Mouse (Mus musculus) small intestine, adult 2 months (tissue): ENCODE measurements around the gene Psmc2. TPM values are rescaled to one million over a fixed set of nuclear protein-coding genes. Genes with fewer than 3 reads are reported as not detected.

Source experiments
- H3K27ac ChIP-seq: fragments of 200-500 bp; 2 replicates; pipeline ENCODE4 v1.5.1; 2012; ENCODE audit warnings: low read depth, low read length, control low read depth, inconsistent platforms; ENCODE audit not compliant: insufficient read depth
- H3K27me3 ChIP-seq: fragments of 200-500 bp; 2 replicates; pipeline ENCODE4 v1.6.1; 2012; ENCODE audit warnings: mild to moderate bottlenecking, moderate library complexity, low read length, inconsistent platforms; ENCODE audit not compliant: control insufficient read depth, insufficient read depth
- H3K36me3 ChIP-seq: fragments of 200-500 bp; 2 replicates; pipeline ENCODE4 v1.6.1; 2012; ENCODE audit warnings: mild to moderate bottlenecking, low read length, control low read depth, inconsistent platforms; ENCODE audit not compliant: control insufficient read depth, insufficient read depth
- H3K4me1 ChIP-seq: fragments of 200-500 bp; 2 replicates; pipeline ENCODE4 v1.6.1; 2012; ENCODE audit warnings: low read length, inconsistent platforms, mixed read lengths; ENCODE audit not compliant: control insufficient read depth, insufficient read depth, insufficient read length
- H3K4me3 ChIP-seq: fragments of 200-500 bp; 2 replicates; pipeline ENCODE4 v1.5.1; 2012; ENCODE audit warnings: low read depth, mild to moderate bottlenecking, control low read depth, inconsistent platforms, low read length, moderate library complexity
- CTCF ChIP-seq: fragments of 200-500 bp; IDR thresholded peaks from 2 replicates; pipeline ENCODE4 v1.5.1; 2012; ENCODE audit warnings: low read depth, mild to moderate bottlenecking, control low read depth, inconsistent platforms, low read length, moderate library complexity, mixed read lengths; ENCODE audit not compliant: insufficient replicate concordance, insufficient read length; ENCODE audit errors: extremely low read depth
- POLR2A ChIP-seq: fragments of 200-500 bp; IDR thresholded peaks from 2 replicates; pipeline ENCODE4 v1.6.1; 2012; ENCODE audit warnings: low read depth, mild to moderate bottlenecking, control low read depth, inconsistent platforms, low read length, moderate library complexity
- WGBS: fragments of 180-500 bp; shearing (Covaris S2); methylation state at CpG from one replicate; pipeline ENCODE4 v1.1.7; 2018; 5-methylcytosine and 5-hydroxymethylcytosine counted together
- polyA plus RNA-seq: library from polyadenylated mRNA; depleted of rRNA; stranded (reverse); fragments of >200 nt; gene quantifications from 2 replicates; pipeline ENCODE4 v1.2.3, GENCODE M21; 2012

Gene Psmc2
- polyA plus RNA-seq, 1 experiment: 8.7 TPM

GRCm38 (mm10) chr5:21810924-21811323 is 25.8 kb downstream of the Psmc2 start:
- no peak overlapping the region for H3K27ac ChIP-seq
- H3K4me1 ChIP-seq: no peaks in the 10 kb centered on the region
- H3K27me3 ChIP-seq: no peaks in the 10 kb centered on the region
- H3K36me3 ChIP-seq: no peaks in the 10 kb centered on the region
- TF ChIP-seq CTCF: no peak
- no peak for TF ChIP-seq POLR2A
- H3K4me3 ChIP-seq: no peak overlapping the region
- 72% methylated on average over 10 of the region's 10 CpGs for WGBS

GRCm38 (mm10) chr5:21813994-21814393 is 28.9 kb downstream of the Psmc2 start:
- H3K4me1 ChIP-seq: no peaks in the 10 kb centered on the region
- no peak overlapping the region for H3K4me3 ChIP-seq
- no peaks in the 10 kb centered on the region for H3K36me3 ChIP-seq
- no peaks in the 10 kb centered on the region for H3K27me3 ChIP-seq
- WGBS: 63% methylated on average over 1 of the region's 1 CpGs
- H3K27ac ChIP-seq: no peak overlapping the region
- TF ChIP-seq CTCF (peak; percentile 26; the same call in 1 of the 2 replicates), POLR2A (no peak)

GRCm38 (mm10) chr5:21826370-21826769 is 41.3 kb downstream of the Psmc2 start:
- H3K4me1 ChIP-seq: no peaks in the 10 kb centered on the region
- 75% methylated on average over 7 of the region's 7 CpGs for WGBS
- no peak overlapping the region for H3K27ac ChIP-seq
- H3K27me3 ChIP-seq: no peaks in the 10 kb centered on the region
- H3K36me3 ChIP-seq: no peaks in the 10 kb centered on the region
- no peak overlapping the region for H3K4me3 ChIP-seq
- TF ChIP-seq POLR2A (no peak), CTCF (no peak)

GRCm38 (mm10) chr5:21827643-21828042 is 42.6 kb downstream of the Psmc2 start:
- Histone ChIP-seq H3K4me3 (no peak overlapping the region), H3K27me3 (no peaks in the 10 kb centered on the region), H3K36me3 (no peaks in the 10 kb centered on the region), H3K27ac (no peak overlapping the region), H3K4me1 (no peaks in the 10 kb centered on the region)
- 19% methylated on average over 6 of the region's 6 CpGs for WGBS
- TF ChIP-seq POLR2A (no peak), CTCF (no peak)

GRCm38 (mm10) chr5:21828855-21829254 is 43.8 kb downstream of the Psmc2 start:
- no peak overlapping the region for H3K27ac ChIP-seq
- H3K36me3 ChIP-seq: no peaks in the 10 kb centered on the region
- H3K4me1 ChIP-seq: no peaks in the 10 kb centered on the region
- TF ChIP-seq POLR2A (no peak), CTCF (no peak)
- no peak overlapping the region for H3K4me3 ChIP-seq
- 64% methylated on average over 4 of the region's 4 CpGs for WGBS
- no peaks in the 10 kb centered on the region for H3K27me3 ChIP-seq

GRCm38 (mm10) chr5:21831761-21832160 is 46.7 kb downstream of the Psmc2 start:
- no peak overlapping the region for H3K27ac ChIP-seq
- no peaks in the 10 kb centered on the region for H3K4me1 ChIP-seq
- no peak overlapping the region for H3K4me3 ChIP-seq
- TF ChIP-seq POLR2A (no peak), CTCF (no peak)
- no peaks in the 10 kb centered on the region for H3K36me3 ChIP-seq
- WGBS: 63% methylated on average over 3 of the region's 3 CpGs
- H3K27me3 ChIP-seq: no peaks in the 10 kb centered on the region

GRCm38 (mm10) chr5:21844676-21845075 is 59.6 kb downstream of the Psmc2 start:
- Histone ChIP-seq H3K36me3 (no peaks in the 10 kb centered on the region), H3K27ac (no peak overlapping the region), H3K4me1 (no peaks in the 10 kb centered on the region), H3K4me3 (no peak overlapping the region), H3K27me3 (no peaks in the 10 kb centered on the region)
- 63% methylated on average over 4 of the region's 4 CpGs for WGBS
- no peak for TF ChIP-seq POLR2A
- 0 out of 2 replicates have a peak, but pooled peaks have one; percentile 28 for TF ChIP-seq CTCF
